Mouse (Mus musculus): ENCODE measurements around the gene Psen2. TPM values are rescaled to one million over a fixed set of nuclear protein-coding genes. Genes with fewer than 3 reads are reported as not detected.

The Psen2 gene
- polyA plus RNA-seq, 1 experiment from 2014 or later, result 20.7 TPM

DNA sequence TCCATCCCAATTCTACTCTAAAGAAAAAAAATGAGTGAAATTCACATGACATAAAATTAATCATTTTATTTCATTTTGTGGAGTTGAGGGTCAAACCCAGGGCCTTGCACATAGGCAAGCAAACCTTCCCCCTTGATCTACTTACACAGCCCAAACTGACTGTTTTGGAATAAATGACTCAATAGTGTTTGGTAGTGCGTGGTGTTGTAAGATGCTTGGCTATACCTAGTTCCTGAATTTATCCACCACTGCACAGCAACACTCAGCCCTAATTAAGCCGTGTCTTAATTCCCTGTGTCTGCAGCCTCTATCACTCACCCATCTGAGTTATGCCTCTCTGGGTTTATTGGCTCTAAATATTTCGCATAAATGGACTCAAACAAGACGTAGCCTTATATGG is 37.1 kb upstream of the Psen2 start:
- ATAC-seq (ENCODE audit: insufficient read depth, low FRiP score), result no peak
- Histone ChIP-seq H3K4me3 (replicated peaks; ENCODE audit: low read length) (no peak overlapping the region), H3K9ac (ENCODE audit: low read length) (no peak overlapping the region), H3K27me3 (ENCODE audit: control insufficient read depth, insufficient read depth, low read length) (no peaks in the 10 kb centered on the region), H3K9me3 (replicated peaks; ENCODE audit: control insufficient read depth, low read length) (no peaks in the 10 kb centered on the region), H3K4me1 (ENCODE audit: control insufficient read depth, insufficient read depth, low read length) (peaks cover 22% of the 10 kb centered on the region), H3K27ac (ENCODE audit: low read length) (no peak overlapping the region), H3K36me3 (ENCODE audit: control insufficient read depth, insufficient read depth, low read length) (no peaks in the 10 kb centered on the region), H3K4me2 (ENCODE audit: low read depth, low read length) (no peak overlapping the region)
- WGBS, result 82% methylated on average over 4 of the region's 4 CpGs

DNA sequence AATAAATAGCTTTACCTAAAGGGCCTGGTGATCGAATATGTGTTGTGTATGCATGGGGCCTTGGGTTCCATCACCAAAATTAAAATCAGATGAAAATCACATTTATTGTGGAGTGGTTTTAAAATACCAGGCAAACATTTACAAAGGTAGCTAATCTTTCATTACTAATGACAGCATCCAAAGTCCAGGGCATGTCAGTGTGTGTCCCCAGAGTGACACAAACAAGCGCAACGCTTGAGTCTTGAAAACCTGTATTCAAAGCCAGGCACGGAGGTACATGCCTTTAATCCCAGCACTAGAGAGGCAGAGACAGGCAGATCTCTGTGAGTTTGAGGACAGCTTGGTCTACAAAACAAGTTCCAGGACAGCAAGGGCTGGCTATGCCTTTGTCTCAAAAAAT is 36.5 kb upstream of the Psen2 start:
- Histone ChIP-seq H3K27ac (ENCODE audit: low read length) (no peak overlapping the region), H3K4me1 (ENCODE audit: control insufficient read depth, insufficient read depth, low read length) (peaks cover 22% of the 10 kb centered on the region), H3K27me3 (ENCODE audit: control insufficient read depth, insufficient read depth, low read length) (no peaks in the 10 kb centered on the region), H3K4me3 (replicated peaks; ENCODE audit: low read length) (no peak overlapping the region), H3K9ac (ENCODE audit: low read length) (no peak overlapping the region), H3K4me2 (ENCODE audit: low read depth, low read length) (no peak overlapping the region), H3K36me3 (ENCODE audit: control insufficient read depth, insufficient read depth, low read length) (no peaks in the 10 kb centered on the region), H3K9me3 (replicated peaks; ENCODE audit: control insufficient read depth, low read length) (no peaks in the 10 kb centered on the region)
- no peak for ATAC-seq (ENCODE audit: insufficient read depth, low FRiP score)
- 81% methylated on average over 4 of the region's 4 CpGs for WGBS

DNA sequence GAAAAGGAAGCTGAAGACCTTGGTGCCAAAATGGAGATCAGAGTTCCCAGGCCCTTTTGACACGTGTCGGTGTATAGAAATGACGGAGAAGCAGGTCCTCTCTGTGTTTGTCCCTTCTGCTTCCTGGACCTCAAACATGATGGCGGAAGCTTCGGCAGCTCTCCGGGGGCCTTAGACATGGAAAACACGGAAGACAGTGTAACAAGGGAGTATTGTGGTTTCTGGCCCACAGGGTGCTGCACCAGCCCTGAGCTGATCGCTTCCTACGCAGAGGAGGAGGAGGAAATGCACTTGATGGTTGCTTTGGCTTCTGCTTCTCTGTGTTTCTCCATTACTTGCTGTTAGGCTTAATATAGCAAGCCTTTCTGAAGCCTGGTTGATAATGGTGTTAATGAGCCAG is 32.9 kb upstream of the Psen2 start:
- ATAC-seq (ENCODE audit: insufficient read depth, low FRiP score), result no peak
- peaks cover 7% of the 10 kb centered on the region for H3K4me1 ChIP-seq (ENCODE audit: control insufficient read depth, insufficient read depth, low read length)
- H3K4me3 ChIP-seq (replicated peaks; ENCODE audit: low read length), result no peak overlapping the region
- no peaks in the 10 kb centered on the region for H3K36me3 ChIP-seq (ENCODE audit: control insufficient read depth, insufficient read depth, low read length)
- H3K4me2 ChIP-seq (ENCODE audit: low read depth, low read length), result no peak overlapping the region
- H3K27ac ChIP-seq (ENCODE audit: low read length), result no peak overlapping the region
- no peak overlapping the region for H3K9ac ChIP-seq (ENCODE audit: low read length)
- WGBS, result 82% methylated on average over 9 of the region's 9 CpGs
- no peaks in the 10 kb centered on the region for H3K27me3 ChIP-seq (ENCODE audit: control insufficient read depth, insufficient read depth, low read length)
- H3K9me3 ChIP-seq (replicated peaks; ENCODE audit: control insufficient read depth, low read length), result no peaks in the 10 kb centered on the region

DNA sequence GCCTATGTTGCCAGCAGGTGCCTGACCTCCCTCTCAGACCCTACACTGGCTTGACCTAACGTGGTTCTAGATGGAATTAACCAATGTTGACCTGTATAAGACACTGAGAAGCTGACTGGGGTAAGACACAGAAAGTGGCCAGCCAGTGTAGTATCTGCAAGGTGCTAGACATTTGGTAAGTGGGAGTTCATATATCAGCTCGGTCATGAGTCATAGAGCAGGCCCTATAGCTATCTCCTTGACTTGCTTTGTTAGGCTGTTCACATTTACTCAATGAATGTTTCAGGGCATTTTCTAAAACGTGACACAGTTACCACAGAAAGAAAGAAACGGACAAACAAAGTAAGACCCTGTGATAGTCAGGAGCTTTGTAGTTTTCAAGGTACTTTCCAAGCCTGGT is 27.1 kb upstream of the Psen2 start:
- H3K4me2 ChIP-seq (ENCODE audit: low read depth, low read length), result no peak overlapping the region
- no peaks in the 10 kb centered on the region for H3K27me3 ChIP-seq (ENCODE audit: control insufficient read depth, insufficient read depth, low read length)
- no peak for ATAC-seq (ENCODE audit: insufficient read depth, low FRiP score)
- H3K9ac ChIP-seq (ENCODE audit: low read length), result no peak overlapping the region
- H3K9me3 ChIP-seq (replicated peaks; ENCODE audit: control insufficient read depth, low read length), result no peaks in the 10 kb centered on the region
- 70% methylated on average over 4 of the region's 4 CpGs for WGBS
- H3K27ac ChIP-seq (ENCODE audit: low read length), result no peak overlapping the region
- H3K4me1 ChIP-seq (ENCODE audit: control insufficient read depth, insufficient read depth, low read length), result peaks cover 11% of the 10 kb centered on the region; the same call in 1 of the 2 replicates
- no peak overlapping the region for H3K4me3 ChIP-seq (replicated peaks; ENCODE audit: low read length)
- H3K36me3 ChIP-seq (ENCODE audit: control insufficient read depth, insufficient read depth, low read length), result no peaks in the 10 kb centered on the region

DNA sequence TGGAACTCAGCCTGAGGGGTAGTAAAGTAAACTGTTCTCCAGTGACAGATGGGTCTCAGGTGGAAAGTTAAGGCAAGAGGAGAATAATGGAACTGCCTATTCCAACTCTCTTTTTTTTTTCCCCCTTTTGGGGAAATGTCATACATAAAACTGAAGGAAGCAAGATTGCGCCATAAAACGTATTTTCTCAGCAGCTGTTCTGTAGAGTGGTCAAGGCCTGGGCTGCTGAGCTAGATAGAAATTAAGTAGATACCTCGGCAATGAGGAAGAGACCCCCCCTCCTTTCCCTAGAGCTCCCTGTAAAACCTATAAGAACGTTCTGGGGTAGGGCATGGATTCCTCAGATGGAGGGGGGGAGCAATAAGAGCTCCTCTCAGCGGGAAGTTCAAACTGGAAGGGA is 26.6 kb upstream of the Psen2 start:
- no peak overlapping the region for H3K4me2 ChIP-seq (ENCODE audit: low read depth, low read length)
- peaks cover 11% of the 10 kb centered on the region; the same call in 1 of the 2 replicates for H3K4me1 ChIP-seq (ENCODE audit: control insufficient read depth, insufficient read depth, low read length)
- no peak overlapping the region for H3K27ac ChIP-seq (ENCODE audit: low read length)
- no peaks in the 10 kb centered on the region for H3K36me3 ChIP-seq (ENCODE audit: control insufficient read depth, insufficient read depth, low read length)
- no peak for ATAC-seq (ENCODE audit: insufficient read depth, low FRiP score)
- no peak overlapping the region for H3K9ac ChIP-seq (ENCODE audit: low read length)
- H3K9me3 ChIP-seq (replicated peaks; ENCODE audit: control insufficient read depth, low read length), result no peaks in the 10 kb centered on the region
- 53% methylated on average over 5 of the region's 5 CpGs for WGBS
- H3K27me3 ChIP-seq (ENCODE audit: control insufficient read depth, insufficient read depth, low read length), result no peaks in the 10 kb centered on the region
- H3K4me3 ChIP-seq (replicated peaks; ENCODE audit: low read length), result no peak overlapping the region

DNA sequence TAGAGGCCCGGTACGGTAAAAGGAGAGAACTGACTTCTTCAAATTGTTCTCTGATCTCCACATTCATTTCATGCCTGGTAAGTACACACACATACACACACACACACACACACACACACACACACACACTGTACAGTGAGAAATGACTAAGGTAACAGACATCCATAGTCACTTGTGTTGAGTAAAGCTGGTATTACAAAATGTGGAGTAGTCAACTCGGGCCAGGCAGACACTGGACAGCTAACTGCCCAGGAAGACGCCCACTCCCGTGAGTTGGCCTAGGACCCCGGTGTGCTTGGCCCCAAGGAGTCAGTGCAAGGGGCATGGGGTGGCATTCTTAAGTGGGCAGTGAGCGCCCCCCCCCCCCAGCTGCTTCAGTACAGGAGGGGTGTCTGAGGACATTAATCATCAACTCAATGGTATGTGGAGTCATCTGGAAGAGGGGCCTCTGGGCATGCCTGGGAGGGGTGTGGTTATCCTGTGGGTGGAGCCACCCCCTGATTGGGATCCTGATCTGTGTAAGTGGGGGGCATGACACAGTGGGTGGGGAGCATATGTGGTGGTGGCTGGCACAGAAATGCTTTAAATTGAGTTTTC is 25.7 kb upstream of the Psen2 start:
- WGBS, result 72% methylated on average over 7 of the region's 7 CpGs
- no peaks in the 10 kb centered on the region for H3K27me3 ChIP-seq (ENCODE audit: control insufficient read depth, insufficient read depth, low read length)
- no peak overlapping the region for H3K27ac ChIP-seq (ENCODE audit: low read length)
- no peak overlapping the region for H3K4me3 ChIP-seq (replicated peaks; ENCODE audit: low read length)
- peaks cover 11% of the 10 kb centered on the region; the same call in 1 of the 2 replicates for H3K4me1 ChIP-seq (ENCODE audit: control insufficient read depth, insufficient read depth, low read length)
- ATAC-seq (ENCODE audit: insufficient read depth, low FRiP score), result no peak
- no peaks in the 10 kb centered on the region for H3K36me3 ChIP-seq (ENCODE audit: control insufficient read depth, insufficient read depth, low read length)
- H3K4me2 ChIP-seq (ENCODE audit: low read depth, low read length), result no peak overlapping the region
- no peaks in the 10 kb centered on the region for H3K9me3 ChIP-seq (replicated peaks; ENCODE audit: control insufficient read depth, low read length)
- H3K9ac ChIP-seq (ENCODE audit: low read length), result no peak overlapping the region

DNA sequence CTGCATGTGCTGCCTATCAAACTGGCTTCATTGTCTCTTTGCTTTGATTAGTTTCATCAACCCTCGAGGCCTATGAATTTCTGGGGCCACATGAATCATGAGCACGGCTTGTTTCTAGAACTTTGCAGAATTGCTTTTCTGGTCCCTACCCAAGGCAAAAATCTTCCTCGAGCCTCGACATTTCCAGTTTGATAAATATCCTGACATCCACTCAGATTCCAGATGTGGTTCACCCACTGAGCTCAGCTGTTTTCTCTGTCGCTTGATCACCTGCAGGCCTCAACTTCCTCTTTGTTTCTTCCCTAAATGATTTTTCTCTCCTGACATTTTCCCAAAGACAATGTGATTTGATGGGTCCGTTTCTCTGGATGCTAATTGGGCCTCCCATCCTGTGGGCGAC is 25.0 kb upstream of the Psen2 start:
- Histone ChIP-seq H3K27ac (ENCODE audit: low read length) (no peak overlapping the region), H3K36me3 (ENCODE audit: control insufficient read depth, insufficient read depth, low read length) (no peaks in the 10 kb centered on the region), H3K27me3 (ENCODE audit: control insufficient read depth, insufficient read depth, low read length) (no peaks in the 10 kb centered on the region), H3K4me1 (ENCODE audit: control insufficient read depth, insufficient read depth, low read length) (peaks cover 15% of the 10 kb centered on the region; the same call in 1 of the 2 replicates), H3K4me2 (ENCODE audit: low read depth, low read length) (no peak overlapping the region), H3K9ac (ENCODE audit: low read length) (no peak overlapping the region), H3K4me3 (replicated peaks; ENCODE audit: low read length) (no peak overlapping the region), H3K9me3 (replicated peaks; ENCODE audit: control insufficient read depth, low read length) (no peaks in the 10 kb centered on the region)
- ATAC-seq (ENCODE audit: insufficient read depth, low FRiP score), result no peak
- 68% methylated on average over 7 of the region's 7 CpGs for WGBS

DNA sequence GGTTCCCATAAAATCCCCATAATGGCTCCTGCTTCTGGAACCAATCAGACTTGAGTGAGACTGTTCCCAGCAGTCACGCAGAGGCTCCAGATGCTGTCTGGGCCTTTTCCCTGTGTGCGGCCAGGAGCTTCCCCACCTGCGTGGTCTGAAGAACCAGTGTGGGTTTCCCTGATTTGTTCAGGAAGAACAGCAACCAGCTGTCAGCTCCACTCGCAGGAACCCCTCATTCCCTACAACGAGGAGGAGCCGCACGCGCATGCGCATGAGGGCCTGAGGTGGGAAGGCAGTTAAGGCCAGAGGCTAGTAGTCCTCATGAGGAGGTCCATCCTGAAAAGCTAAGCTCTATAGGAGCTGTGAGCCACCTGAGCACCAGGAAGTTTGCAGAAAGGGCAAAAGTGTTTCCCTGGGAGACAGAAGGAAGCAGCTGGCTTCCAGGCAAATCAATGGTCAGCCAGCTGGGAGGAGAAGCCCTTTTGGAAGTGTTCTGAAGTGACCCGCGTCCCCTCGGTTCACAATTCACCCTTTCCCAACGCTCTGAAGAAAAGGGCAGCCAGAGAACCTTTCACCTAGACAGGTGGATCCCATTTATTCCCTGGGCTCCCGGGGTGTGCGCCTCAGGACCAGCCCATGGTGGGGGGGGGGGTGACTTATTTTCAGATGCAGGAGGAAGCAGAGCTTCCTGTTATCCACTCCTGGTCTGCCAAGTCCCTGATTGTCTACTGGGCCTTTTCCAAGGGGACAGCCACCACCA is 23.0 kb upstream of the Psen2 start:
- Histone ChIP-seq H3K4me2 (ENCODE audit: low read depth, low read length) (no peak overlapping the region), H3K9me3 (replicated peaks; ENCODE audit: control insufficient read depth, low read length) (no peaks in the 10 kb centered on the region), H3K4me1 (ENCODE audit: control insufficient read depth, insufficient read depth, low read length) (peaks cover 15% of the 10 kb centered on the region; the same call in 1 of the 2 replicates), H3K9ac (ENCODE audit: low read length) (no peak overlapping the region), H3K36me3 (ENCODE audit: control insufficient read depth, insufficient read depth, low read length) (no peaks in the 10 kb centered on the region), H3K4me3 (replicated peaks; ENCODE audit: low read length) (no peak overlapping the region), H3K27me3 (ENCODE audit: control insufficient read depth, insufficient read depth, low read length) (no peaks in the 10 kb centered on the region), H3K27ac (ENCODE audit: low read length) (peak overlapping the region; percentile 41; the same call in 1 of the 2 replicates)
- 48% methylated on average over 15 of the region's 15 CpGs for WGBS
- ATAC-seq (ENCODE audit: insufficient read depth, low FRiP score), result 0 out of 2 replicates have a peak, but pooled peaks have one; percentile 30
